Mouse (Mus musculus) spleen, embryonic (tissue): ENCODE measurements around the gene Fblim1.
"Not testable (repeated sequence)": the region's sequence is repeated elsewhere in the genome, so short reads cannot be mapped to it uniquely, and the experiment has no call there.

ENCODE experiments used
- CTCF ChIA-PET: fragments of 350-600 bp; sonication (Branson Sonifier 250); formaldehyde crosslinking; loops from one replicate; lab custom pipeline; 2022; lab: Charles Lee

Gene Fblim1

DNA sequence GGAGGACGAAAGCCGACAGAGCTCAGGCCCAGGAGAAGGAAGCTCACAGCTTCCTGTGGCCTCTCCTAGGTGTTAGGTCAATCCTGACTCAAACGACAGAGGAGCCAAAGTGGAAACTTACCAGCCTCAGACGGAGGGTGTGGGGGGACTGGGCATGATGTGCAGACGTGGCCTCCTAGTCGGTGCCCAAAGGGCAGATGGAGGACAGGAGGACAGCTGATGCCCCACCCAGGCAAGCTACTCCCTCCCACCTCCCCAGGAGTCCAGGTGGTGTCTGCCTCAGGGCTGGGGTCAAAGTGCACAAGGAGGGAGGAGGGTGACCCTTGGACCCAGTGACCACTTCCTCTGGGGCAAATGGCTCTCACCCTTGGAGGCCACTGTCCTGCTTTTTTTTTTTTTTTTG is 34.6 kb downstream of the Fblim1 start:
- CTCF ChIA-PET, result interaction anchor here (0.6 to 0.7 kb wide), 4 partner anchors 11 to 347 kb away, joined by 3 to 8 read pairs (median 4); no protein-coding TSS in a partner anchor

DNA sequence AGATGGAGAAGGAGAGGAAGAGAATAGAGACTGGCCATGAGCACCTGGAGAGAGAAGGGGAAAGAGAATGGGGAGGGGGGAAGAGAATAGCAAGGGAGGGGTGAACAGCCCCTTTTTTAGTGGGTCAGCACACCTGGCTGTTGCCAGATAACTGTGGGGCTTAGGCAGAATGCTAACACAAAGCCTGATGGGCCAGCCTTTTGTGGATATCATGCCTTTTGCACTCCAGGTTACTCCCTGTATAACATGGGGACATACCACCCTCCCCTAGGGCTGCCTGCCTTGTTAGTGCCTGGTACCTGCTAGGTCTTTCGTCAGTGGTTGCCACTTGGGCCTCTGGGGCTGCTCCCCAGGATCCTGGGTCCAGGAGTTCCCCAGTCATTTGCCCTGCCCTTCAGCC is 35.1 kb downstream of the Fblim1 start:
- CTCF ChIA-PET, result no interaction called here

DNA sequence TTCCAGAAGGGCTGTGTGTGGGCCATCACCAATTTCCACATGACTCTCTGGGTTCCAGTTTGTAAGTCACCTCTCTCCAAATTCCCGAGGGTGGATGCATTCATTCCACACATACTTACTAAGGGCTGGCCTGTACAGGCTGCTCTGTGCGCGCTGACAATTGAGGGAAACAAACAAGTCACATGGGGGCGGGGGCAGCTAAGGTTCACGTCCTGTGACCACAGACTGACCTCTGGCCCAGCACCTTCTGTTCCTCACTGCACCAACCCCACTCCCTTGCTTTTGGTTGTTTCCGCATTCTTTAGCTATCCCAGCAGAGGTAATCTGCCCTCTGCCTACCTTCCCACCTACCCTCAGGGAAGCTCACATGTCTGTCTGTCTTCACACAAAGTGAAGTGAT is 35.9 kb downstream of the Fblim1 start:
- CTCF ChIA-PET, result interaction anchor here (0.5 kb wide), 1 partner anchor 144 kb away, joined by 3 read pairs; no protein-coding TSS in a partner anchor

DNA sequence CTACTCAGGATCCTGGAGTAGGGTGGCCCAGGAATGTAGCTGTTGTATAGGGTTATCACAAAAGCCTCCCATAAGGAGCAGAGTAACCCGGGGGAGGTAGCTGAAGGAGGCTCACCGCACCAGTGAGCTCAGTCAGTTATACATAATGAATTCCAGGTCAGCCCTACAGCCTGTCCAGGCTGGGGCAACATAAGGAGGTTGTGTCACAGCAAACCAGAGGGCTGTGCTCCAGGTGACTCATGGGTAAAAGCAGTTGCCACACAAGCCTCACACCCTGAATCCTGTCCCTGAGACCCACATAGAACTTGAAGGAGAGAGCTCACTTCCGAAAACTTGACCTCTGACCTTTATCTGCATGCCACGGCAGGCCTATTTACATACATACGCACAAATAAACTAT is 36.9 kb downstream of the Fblim1 start:
- CTCF ChIA-PET, result no interaction called here

DNA sequence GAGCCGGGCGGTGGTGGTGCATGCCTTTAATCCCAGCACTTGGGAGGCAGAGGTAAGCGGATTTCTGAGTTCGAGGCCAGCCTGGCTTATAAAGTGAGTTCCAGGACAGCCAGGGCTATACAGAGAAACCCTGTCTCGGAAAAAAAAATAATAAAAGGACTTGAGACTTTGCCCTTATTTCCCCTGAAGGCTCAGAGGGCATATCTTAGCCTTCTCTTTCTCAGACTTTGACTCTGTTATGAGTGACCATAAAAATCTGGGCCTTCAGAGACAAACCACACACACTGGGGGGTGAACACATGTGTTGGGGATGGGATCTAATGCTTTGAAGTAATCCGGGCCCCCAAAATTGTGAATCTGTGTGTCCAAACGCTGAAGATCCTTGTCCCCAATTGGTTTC is 38.7 kb downstream of the Fblim1 start:
- CTCF ChIA-PET, result interaction anchor here (0.6 kb wide), 1 partner anchor 127 kb away, joined by 3 read pairs; no protein-coding TSS in a partner anchor

DNA sequence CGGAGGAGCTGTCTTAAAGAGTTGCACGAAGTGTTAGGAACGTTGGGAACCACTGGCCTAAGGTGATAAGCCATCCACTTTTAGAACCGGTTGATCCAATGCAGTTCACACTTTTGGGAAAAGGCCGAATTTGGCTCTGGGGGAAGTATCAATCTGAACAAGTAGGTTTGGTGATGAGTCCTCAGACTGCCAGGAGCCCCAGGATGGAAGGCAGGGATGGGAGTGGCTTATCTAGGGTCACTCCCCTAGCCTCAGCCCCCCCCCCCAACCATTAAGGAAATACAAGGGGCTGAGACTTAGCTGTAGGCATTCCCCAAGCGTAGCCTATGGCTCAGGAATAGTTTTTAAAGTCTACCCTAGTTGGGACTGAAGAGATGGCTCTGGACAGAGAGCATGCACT is 39.7 kb downstream of the Fblim1 start:
- CTCF ChIA-PET, result no interaction called here

DNA sequence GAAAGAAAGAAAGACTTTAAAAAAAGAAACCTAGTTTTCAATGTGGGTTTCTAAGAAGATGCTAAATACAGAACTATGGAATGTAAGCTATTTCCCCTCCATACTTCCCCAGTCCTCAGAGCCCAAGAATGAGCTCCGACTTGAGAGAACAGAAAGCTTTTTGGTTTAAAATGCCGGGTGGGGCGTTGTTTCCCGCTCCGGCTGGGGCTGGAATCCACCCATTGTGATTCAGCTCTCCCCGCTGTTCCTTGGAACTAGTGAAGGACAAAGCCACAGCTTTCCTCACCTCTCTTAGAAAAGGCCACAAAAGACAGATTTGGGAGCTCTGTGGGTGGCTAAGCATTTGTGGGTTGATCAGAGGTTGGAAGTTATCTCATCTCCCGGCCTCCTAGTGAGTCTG is 40.6 kb downstream of the Fblim1 start:
- CTCF ChIA-PET, result interaction anchor here (0.7 kb wide), 1 partner anchor 138 kb away, joined by 6 read pairs; no protein-coding TSS in a partner anchor

DNA sequence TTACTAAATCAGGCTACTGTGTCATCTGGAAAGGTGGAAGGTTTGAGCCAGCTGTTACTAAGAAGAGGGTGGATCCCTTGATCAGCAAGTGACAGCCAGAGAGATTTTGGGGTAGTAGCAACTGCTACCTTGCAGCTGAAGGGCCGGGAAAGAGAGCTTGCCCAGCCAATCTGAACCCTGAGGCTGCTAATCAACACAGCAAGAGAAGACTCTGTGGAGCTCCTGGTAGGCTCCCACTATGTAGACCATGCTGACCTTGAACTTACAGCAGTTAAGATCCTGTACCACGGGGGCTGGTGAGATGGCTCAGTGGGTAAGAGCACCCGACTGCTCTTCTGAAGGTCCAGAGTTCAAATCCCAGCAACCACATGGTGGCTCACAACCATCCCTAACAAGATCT is 41.2 kb downstream of the Fblim1 start:
- CTCF ChIA-PET, result no interaction called here

DNA sequence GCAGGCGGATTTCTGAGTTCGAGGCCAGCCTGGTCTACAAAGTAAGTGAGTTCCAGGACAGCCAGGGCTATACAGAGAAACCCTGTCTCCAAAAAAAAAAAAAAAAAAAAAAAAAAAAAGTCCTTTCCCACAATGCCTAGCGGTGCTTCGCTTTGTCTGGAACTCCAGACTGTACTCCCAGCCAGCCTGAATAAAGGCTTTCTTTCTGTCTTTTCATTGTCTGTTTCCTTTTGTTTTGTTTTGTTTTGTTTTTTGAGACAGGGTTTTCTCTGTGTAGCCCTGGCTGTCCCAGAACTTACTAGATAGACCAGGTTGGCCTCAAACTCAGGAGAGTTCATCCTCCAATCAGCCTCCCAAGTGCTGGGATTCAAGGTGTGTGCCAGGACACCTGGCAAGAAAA is 41.7 kb downstream of the Fblim1 start:
- CTCF ChIA-PET, result no interaction called here

DNA sequence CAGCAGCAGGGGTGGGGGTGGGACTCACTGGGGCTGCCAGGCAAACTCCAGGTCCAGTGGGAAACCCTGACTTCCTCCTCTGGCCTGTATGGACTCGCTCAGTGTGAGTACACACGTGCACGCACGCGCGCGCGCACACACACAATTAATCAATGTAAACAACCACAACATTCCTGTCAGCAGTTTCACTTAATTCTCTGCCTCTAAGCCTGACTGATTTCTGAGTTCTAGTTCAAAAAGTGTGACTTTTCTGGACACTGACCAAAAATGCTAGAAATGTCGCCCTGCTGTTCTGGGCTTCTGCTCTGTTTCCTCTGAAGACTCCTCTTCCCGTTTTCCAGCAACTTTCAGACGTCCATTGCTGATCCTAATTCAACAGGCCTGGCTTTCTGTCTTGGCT is 43.6 kb downstream of the Fblim1 start:
- CTCF ChIA-PET, result interaction anchor here (0.7 kb wide), 2 partner anchors 153 to 154 kb away, joined by 6 to 12 read pairs; no protein-coding TSS in a partner anchor

DNA sequence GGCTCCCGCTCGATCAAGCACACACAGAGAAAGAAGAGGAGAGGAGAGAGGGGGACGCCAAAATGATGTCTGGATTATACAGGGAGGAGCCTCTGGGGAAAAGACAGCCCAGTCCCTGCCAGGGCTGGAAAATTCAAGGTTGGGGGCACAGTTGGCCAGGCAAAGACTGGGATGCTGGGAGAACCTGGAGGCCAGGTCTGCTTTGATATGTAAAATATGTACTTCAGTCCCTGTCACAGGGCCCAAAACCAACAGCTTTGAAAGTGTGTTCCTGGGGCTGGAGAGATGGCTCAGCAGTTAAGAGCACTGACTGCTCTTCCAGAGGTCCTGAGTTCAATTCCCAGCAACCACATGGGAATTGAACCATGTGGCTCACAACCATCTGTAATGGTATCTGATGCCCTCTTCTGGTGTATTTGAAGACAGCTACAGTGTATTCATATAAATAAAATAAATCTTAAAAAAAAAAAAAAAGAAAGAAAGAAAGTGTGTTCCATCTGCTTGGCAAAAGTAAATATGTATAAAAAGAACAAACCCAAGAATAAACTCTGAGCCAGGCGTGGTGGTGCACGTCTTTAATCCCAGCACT is 44.5 kb downstream of the Fblim1 start:
- CTCF ChIA-PET, result interaction anchor here (0.7 kb wide), 2 partner anchors 152 to 153 kb away, joined by 6 to 12 read pairs; no protein-coding TSS in a partner anchor

DNA sequence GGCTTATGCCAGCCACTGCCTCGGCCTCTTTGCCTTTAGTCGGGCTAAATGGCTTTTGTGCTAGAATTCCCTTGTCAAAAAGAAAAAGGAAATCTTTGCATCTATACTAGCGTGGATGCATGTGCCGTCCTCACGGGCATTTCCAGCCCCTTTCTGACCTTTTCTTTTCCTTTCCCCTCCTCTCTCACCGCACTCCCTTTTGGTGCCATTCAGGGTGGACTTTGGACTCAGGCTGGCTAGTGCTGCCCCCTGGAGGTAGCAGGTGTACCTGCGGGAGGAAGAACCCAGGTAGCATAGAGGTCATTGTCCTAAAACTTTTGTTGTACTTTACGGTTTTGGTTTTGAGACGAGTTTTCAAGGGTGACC is 46.0 kb downstream of the Fblim1 start:
- CTCF ChIA-PET, result interaction anchor here (0.6 to 2.0 kb wide), 5 partner anchors 12 to 130 kb away, joined by 3 to 8 read pairs (median 3); no protein-coding TSS in a partner anchor

DNA sequence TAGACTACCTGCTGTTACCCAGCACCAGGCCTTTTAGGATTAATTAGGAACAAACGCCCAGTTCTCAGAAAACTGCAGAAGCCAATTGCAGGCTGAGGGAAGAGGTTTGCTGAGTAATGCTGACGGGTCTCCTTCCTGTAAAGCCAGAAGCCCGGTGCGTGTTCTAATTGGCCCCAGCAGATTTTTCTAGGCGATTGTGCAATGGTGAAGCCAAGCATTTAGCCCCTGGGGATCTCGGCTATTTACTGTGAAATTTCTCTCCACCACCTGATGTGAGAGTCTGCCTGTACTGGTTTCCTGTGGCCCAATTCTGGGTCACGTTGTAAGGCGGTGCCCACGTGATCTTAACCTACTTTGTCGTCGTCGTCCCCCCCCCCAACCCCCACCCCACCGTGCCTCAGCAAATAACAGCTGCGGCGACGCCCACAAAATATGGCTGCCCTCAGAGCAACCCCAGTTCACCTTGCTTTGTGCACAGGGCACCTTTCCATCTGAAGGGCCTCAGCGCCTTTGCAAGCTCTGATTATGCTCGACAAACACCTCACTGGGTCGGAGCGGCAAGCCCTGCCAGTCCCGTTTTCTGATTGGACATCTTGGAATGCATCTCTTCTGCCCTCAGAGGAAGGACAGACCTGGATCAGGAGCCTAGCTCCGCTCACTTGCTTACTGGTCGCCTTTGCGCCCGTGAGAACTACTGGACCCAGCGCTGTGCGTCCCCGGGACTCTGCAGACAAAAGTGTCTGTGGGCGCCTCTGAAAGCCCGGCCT is 46.6 kb downstream of the Fblim1 start:
- CTCF ChIA-PET, result interaction anchor here (0.6 to 2.0 kb wide), 5 partner anchors 11 to 160 kb away, joined by 3 to 8 read pairs (median 3); no protein-coding TSS in a partner anchor

DNA sequence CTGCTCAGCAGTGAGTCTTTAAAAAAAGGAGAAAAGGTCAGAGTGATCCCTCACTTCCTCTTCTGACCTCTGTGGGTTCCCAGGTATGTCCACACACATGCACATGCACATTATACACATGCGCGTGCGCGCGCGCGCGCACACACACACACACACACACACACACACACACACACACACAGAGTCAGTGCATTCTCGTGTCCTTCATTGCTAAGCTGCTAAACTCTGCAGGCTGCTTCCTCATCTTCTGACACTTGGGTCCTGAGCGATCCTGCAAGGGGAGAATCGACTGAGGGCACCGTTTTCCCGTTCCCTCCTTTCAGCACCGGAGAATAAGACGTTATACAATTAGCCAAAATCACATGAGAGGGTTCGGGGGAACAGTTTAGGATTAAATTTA is 47.2 kb downstream of the Fblim1 start:
- CTCF ChIA-PET, result interaction anchor here (2.0 kb wide), 1 partner anchor 24 kb away, joined by 8 read pairs; no protein-coding TSS in a partner anchor

DNA sequence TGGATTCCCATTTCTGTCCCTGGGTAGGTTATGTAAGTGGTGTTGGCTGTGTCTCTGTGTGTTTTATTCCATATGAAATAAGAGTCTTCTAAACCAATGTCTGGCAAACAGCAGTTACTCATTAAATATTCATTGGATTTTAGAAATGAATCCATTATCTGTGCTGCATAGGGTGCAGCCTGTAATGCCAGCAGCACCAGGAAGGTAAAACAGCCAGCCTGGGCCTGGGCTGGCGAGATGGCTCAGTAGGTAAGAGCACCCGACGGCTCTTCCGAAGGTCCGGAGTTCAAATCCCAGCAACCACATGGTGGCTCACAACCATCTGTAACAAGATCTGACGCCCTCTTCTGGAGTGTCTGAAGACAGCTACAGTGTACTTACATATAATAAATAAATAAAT is 49.7 kb downstream of the Fblim1 start:
- CTCF ChIA-PET, result interaction anchor here (1.3 kb wide), 1 partner anchor 34 kb away, joined by 4 read pairs; no protein-coding TSS in a partner anchor

DNA sequence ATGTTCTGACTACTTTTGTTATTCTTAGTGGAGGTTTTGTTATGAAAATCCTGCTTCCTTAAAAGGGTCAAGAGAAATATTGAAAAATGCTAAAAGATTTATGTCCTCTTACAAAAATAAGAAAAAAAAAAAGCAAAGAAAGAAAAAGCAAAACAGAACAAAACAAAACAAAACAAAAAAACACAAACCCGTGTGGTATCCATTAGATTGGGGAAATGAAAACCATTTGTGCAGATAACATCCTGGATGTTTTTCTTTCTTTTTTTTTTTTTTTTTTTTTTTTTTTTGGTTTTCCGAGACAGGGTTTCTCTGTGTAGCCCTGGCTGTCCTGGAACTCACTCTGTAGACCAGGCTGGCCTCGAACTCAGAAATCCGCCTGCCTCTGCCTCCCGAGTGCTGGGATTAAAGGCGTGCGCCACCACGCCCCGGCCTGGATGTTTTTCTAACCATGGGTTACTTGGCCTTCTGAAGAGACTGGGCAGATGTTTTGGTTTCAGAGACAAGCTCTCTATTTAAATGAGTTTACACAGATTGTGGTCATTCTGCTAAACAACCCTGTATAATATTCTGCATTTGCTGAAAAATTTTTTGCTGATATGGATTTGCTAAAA is 51.5 kb downstream of the Fblim1 start:
- CTCF ChIA-PET, result not testable (repeated sequence)

DNA sequence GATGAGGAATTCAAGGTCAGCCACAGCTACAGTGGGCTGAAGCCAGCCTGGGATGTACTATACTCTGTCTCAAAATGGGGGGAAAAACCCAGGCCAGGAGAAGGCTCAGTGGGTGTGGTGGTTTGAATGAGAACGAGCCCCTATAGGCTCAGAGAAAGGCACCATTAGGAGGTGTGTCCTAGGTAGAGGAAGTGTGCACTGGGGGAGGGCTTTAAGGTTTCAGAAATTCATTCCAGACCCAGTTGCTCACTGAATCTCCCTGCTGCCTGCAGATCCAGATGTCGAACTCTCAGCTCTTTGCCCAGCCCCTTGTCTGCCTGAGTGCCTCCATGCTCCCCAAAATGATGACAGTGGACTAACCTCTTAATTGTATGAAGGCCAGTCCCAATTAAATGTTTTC is 53.4 kb downstream of the Fblim1 start:
- CTCF ChIA-PET, result no interaction called here

DNA sequence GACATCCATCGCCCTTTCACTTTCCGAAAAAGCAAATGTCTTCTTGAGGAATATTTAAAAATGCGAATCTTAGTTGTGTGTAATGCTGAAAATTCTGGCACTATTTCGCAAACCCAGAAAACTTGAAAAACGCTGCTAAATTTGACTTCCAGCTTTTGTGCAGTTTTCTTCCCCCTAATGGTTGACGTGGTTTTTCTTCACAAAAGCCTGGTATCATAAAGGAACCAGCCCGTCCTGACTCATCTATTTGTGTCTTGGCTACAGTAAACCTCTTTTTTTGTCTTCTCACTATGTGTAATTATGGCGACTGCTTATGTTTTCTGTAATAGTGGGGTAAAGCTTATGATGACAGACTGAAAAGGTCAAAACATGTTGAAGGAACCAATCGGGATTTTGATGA is 58.6 kb downstream of the Fblim1 start:
- CTCF ChIA-PET, result interaction anchor here (0.6 kb wide), 1 partner anchor 11 kb away, joined by 3 read pairs; no protein-coding TSS in a partner anchor

DNA sequence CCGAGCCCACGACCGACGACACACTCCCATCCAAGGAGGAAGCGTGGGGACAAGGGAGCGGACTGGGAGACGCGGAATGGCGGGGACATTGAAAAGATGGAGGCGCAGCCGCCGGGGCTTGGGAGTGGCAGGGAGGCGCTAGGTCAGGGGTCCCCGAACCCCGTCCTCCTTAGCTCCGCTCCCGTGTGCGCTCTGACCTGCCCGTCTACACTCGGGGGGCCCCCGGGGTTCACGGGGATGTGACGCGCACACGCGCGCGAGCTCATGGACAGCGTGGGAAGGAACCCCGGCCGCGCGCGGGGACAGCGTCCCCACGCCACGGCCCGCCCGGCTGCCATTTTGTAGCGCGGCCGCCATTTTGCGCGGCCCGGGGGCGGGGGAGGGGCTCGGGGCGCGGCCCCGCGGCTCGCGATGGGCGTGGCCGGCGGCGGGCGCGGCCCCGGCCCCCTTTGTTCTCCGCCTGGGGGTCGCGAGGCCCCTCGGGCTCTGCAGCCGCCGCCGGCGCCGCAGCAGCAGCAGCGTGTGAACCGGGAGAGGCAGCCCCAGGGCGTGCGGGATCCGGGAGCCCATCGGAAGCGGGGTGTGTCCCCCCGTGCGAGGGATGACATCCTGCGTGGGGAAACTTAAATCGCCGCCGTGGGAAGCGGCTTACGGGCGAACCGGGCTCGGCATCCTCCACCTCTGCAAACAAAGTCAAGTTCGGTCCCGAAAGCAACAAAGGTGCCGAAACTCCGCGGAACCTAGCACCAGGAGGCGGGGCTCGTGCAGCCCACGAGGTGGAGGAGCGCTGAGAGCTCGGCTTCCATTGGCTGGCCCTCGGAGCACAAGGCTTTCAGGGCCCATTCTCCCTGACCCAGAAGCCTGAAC is 59.3 kb downstream of the Fblim1 start:
- CTCF ChIA-PET, result no interaction called here

DNA sequence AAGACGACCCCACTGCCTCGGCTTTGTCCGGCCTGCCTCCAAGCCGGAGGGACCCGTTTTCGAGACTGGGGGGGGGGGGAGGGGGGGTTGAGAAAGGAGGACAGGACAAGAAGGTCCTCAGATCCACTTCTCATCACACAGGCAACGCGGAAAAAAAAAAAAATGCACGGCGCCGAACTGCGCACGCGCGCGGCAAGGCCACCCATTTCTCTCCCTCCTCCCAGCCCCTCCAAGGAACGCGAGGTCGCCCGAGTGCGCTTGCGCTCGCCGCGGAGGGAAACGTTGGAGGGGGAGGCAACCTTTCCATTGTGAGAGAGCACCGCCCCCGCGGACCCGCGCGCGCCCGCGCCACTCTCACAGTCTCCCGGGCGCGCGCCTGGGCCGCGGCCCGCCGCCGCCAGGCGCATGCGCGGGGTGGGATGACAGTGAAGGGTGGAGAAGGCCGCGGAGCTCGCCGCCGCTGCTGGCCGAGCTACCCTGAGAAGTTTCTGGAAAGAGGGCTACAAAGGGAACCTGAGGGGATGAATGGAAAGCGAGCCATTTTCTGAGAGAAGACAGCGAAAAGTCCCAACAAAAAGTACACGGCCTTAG is 60.1 kb downstream of the Fblim1 start:
- CTCF ChIA-PET, result interaction anchor here (0.7 kb wide), 1 partner anchor 115 kb away, joined by 3 read pairs; no protein-coding TSS in a partner anchor
